Mouse (Mus musculus) liver, embryonic 11.5 days (tissue): ENCODE data around the gene Abcc5. TPM values are rescaled to one million over a fixed set of nuclear protein-coding genes. Genes with fewer than 3 reads are reported as not detected.

Experiments used
- polyA plus RNA-seq: library from polyadenylated mRNA; unstranded; fragments of >200 nt; fragmentation: Nextera tagmentation; extraction: Ambion mirVana; gene quantifications from 2 replicates; pipeline ENCODE4 v1.2.1, GENCODE M21; 2014

Abcc5 gene
- polyA plus RNA-seq, 1 experiment from 2014 or later, result 43.6 TPM

Other genes starting within 250 kb of the Abcc5 start
- gene Map6d1, start 185.0 kb downstream of the Abcc5 start, polyA plus RNA-seq, result 0.27 and 0.31 TPM in 2 replicates
- 87.6 and 89.4 TPM in 2 replicates for gene Parl, start 124.0 kb downstream of the Abcc5 start, polyA plus RNA-seq
- gene Cyp2ab1, start 101.0 kb downstream of the Abcc5 start, polyA plus RNA-seq, result not detected in 2 replicates
- 125 and 132 TPM in 2 replicates for gene Eif2b5, start 72.4 kb upstream of the Abcc5 start, polyA plus RNA-seq
- 18.9 and 20.3 TPM in 2 replicates for gene Dvl3, start 90.6 kb upstream of the Abcc5 start, polyA plus RNA-seq
- 519 and 569 TPM in 2 replicates for gene Ap2m1, start 109.1 kb upstream of the Abcc5 start, polyA plus RNA-seq
- gene Abcf3, start 122.2 kb upstream of the Abcc5 start, polyA plus RNA-seq, result 49.2 and 50.9 TPM in 2 replicates
- gene Vwa5b2, start 163.1 kb upstream of the Abcc5 start, polyA plus RNA-seq, result 0.58 and 1.1 TPM in 2 replicates
- gene Eef1akmt4, start 185.2 kb upstream of the Abcc5 start, polyA plus RNA-seq, result 42.7 and 44.6 TPM in 2 replicates
- 0.05 TPM in 1 of 2 replicates, not detected in the other for gene Gm49333, start 185.2 kb upstream of the Abcc5 start, polyA plus RNA-seq
- 55.7 and 58.6 TPM in 2 replicates for gene Alg3, start 185.3 kb upstream of the Abcc5 start, polyA plus RNA-seq
- gene Camk2n2, start 194.9 kb upstream of the Abcc5 start, polyA plus RNA-seq, result 0.47 and 0.59 TPM in 2 replicates
- 0.90 and 0.97 TPM in 2 replicates for gene Ece2, start 203.4 kb upstream of the Abcc5 start, polyA plus RNA-seq
- 354 and 386 TPM in 2 replicates for gene Psmd2, start 225.3 kb upstream of the Abcc5 start, polyA plus RNA-seq
- gene Eif4g1, start 241.9 kb upstream of the Abcc5 start, polyA plus RNA-seq, result 185 and 196 TPM in 2 replicates